Mouse (Mus musculus) forebrain, embryonic 14.5 days (tissue): ENCODE measurements around the gene Dpm3. TPM values are rescaled to one million over a fixed set of nuclear protein-coding genes. Genes with fewer than 3 reads are reported as not detected.
A peak's percentile ranks its signal among the peaks of the same experiment; 100 is the strongest.

ENCODE experiments used
- ATAC-seq: fragments of 200-750 bp; cut with Nextera tagmentation; 2 replicates; pipeline ENCODE4 v1.8.0; 2017; ENCODE audit warnings: mild to moderate bottlenecking, moderate library complexity
- DNase-seq: peaks from one replicate; pipeline ENCODE4 v3.0.0-alpha.2; 2015; ENCODE audit warnings: low spot score
- H3K27ac ChIP-seq: fragments of 300-500 bp; sonication (generic); 2 replicates; pipeline ENCODE4 v1.5.1; 2014; ENCODE audit warnings: low read depth, mild to moderate bottlenecking, control low read depth, low read length, moderate library complexity
- H3K27me3 ChIP-seq: fragments of 300-500 bp; sonication (generic); replicated peaks from 2 replicates; pipeline ENCODE4 v1.6.1; 2014; ENCODE audit warnings: low read length, control low read depth, mixed read lengths; ENCODE audit not compliant: control insufficient read depth, insufficient read depth
- H3K36me3 ChIP-seq: fragments of 300-500 bp; sonication (generic); 2 replicates; pipeline ENCODE4 v1.6.1; 2014; ENCODE audit warnings: low read length, control low read depth; ENCODE audit not compliant: control insufficient read depth, insufficient read depth
- H3K4me1 ChIP-seq: fragments of 300-500 bp; sonication (generic); 2 replicates; pipeline ENCODE4 v1.6.1; 2014; ENCODE audit warnings: antibody characterized with exemption, low read length, control low read depth; ENCODE audit not compliant: control insufficient read depth, insufficient read depth
- H3K4me2 ChIP-seq: fragments of 300-500 bp; sonication (generic); 2 replicates; pipeline ENCODE4 v1.6.1; 2014; ENCODE audit warnings: mild to moderate bottlenecking, control low read depth, low read length
- H3K4me3 ChIP-seq: fragments of 300-500 bp; sonication (generic); 2 replicates; pipeline ENCODE4 v1.5.1; 2014; ENCODE audit warnings: low read depth, low read length, control low read depth
- H3K9ac ChIP-seq: fragments of 300-500 bp; sonication (generic); 2 replicates; pipeline ENCODE4 v1.6.1; 2014; ENCODE audit warnings: mild to moderate bottlenecking, low read length, control low read depth, moderate library complexity
- H3K9me3 ChIP-seq: fragments of 300-500 bp; sonication (generic); replicated peaks from 2 replicates; pipeline ENCODE4 v1.6.1; 2016; ENCODE audit warnings: low read length, control low read depth, mixed read lengths; ENCODE audit not compliant: control insufficient read depth
- WGBS: fragments of 180-500 bp; shearing (Covaris S2); extraction: QIAGEN DNeasy Blood & Tissue Kit; methylation state at CpG from one replicate; pipeline ENCODE4 v1.1.7; 2014; 5-methylcytosine and 5-hydroxymethylcytosine counted together
- polyA plus RNA-seq: library from polyadenylated mRNA; unstranded; fragments of >200 nt; fragmentation: Nextera tagmentation; extraction: Ambion mirVana; gene quantifications from 2 replicates; pipeline ENCODE4 v1.2.1, GENCODE M21; 2014

Dpm3 gene
- polyA plus RNA-seq, 1 experiment from 2014 or later = 112 TPM

GRCm38 (mm10) chr3:89280050-89280605 lies 21.0 kb downstream of the Dpm3 start:
- H3K27me3 ChIP-seq = 0 out of 2 replicates have a peak, but pooled peaks cover 13% of the 10 kb centered on the region
- DNase-seq (peak; percentile 48), ATAC-seq (peak; percentile 30)
- peak overlapping the region; percentile 88 for H3K4me2 ChIP-seq
- peak overlapping the region; percentile 60 for H3K9ac ChIP-seq
- peak overlapping the region; percentile 23; the same call in 1 of the 2 replicates for H3K27ac ChIP-seq
- under 1% methylated on average over 28 of the region's 29 CpGs for WGBS
- H3K9me3 ChIP-seq = no peaks in the 10 kb centered on the region
- no peaks in the 10 kb centered on the region for H3K36me3 ChIP-seq
- peak overlapping the region; percentile 41 for H3K4me3 ChIP-seq
- peaks cover 15% of the 10 kb centered on the region for H3K4me1 ChIP-seq

- peak within 1 kb of the TSS; percentile 88 for H3K4me2 ChIP-seq
- no peaks in the 10 kb centered on the region for H3K36me3 ChIP-seq
- peak within 1 kb of the TSS; percentile 60 for H3K9ac ChIP-seq
- H3K27me3 ChIP-seq = 0 out of 2 replicates have a peak, but pooled peaks cover 13% of the 10 kb centered on the region
- peak within 1 kb of the TSS; percentile 41 for H3K4me3 ChIP-seq
- H3K4me1 ChIP-seq = peaks cover 15% of the 10 kb centered on the region
- H3K9me3 ChIP-seq = no peaks in the 10 kb centered on the region
- peak within 1 kb of the TSS; percentile 65 for H3K27ac ChIP-seq
- peak; percentile 30; the same call in 1 of the 2 replicates for ATAC-seq
- WGBS = under 1% methylated on average over 52 of the region's 52 CpGs
- peak; percentile 61 for DNase-seq
These were observed 21.7 kb downstream of the Dpm3 start, which contains the start of gene Efna1 for GRCm38 (mm10) chr3:89280606-89281511. Gene Efna1, minus strand, starts transcription at chr3:89281142.

GRCm38 (mm10) chr3:89281579-89282290 lies 22.6 kb downstream of the Dpm3 start:
- no peaks in the 10 kb centered on the region for H3K36me3 ChIP-seq
- H3K27me3 ChIP-seq = 0 out of 2 replicates have a peak, but pooled peaks cover 13% of the 10 kb centered on the region
- peaks cover 15% of the 10 kb centered on the region for H3K4me1 ChIP-seq
- H3K4me3 ChIP-seq = peak overlapping the region; percentile 41
- no peaks in the 10 kb centered on the region for H3K9me3 ChIP-seq
- no peak overlapping the region for H3K27ac ChIP-seq
- ATAC-seq = 0 out of 2 replicates have a peak, but pooled peaks have one; percentile 25
- 0 out of 2 replicates have a peak overlapping the region, but pooled peaks have one; percentile 29 for H3K9ac ChIP-seq
- peak overlapping the region; percentile 88 for H3K4me2 ChIP-seq
- peak; percentile 93 for DNase-seq
- WGBS = 11% methylated on average over 20 of the region's 20 CpGs

GRCm38 (mm10) chr3:89282291-89282643 lies 23.1 kb downstream of the Dpm3 start:
- H3K27me3 ChIP-seq = 0 out of 2 replicates have a peak, but pooled peaks cover 9% of the 10 kb centered on the region
- no peak overlapping the region for H3K27ac ChIP-seq
- H3K4me3 ChIP-seq = no peak overlapping the region
- DNase-seq = no peak
- WGBS = 23% methylated on average over 4 of the region's 4 CpGs
- H3K9ac ChIP-seq = peak overlapping the region; percentile 29; the same call in 1 of the 2 replicates
- H3K4me1 ChIP-seq = peaks cover 15% of the 10 kb centered on the region
- ATAC-seq = no peak
- no peaks in the 10 kb centered on the region for H3K36me3 ChIP-seq
- no peaks in the 10 kb centered on the region for H3K9me3 ChIP-seq
- H3K4me2 ChIP-seq = no peak overlapping the region

GRCm38 (mm10) chr3:89284261-89284660 lies 25.1 kb downstream of the Dpm3 start:
- Histone ChIP-seq H3K27me3 (0 out of 2 replicates have a peak, but pooled peaks cover 8% of the 10 kb centered on the region), H3K9ac (no peak overlapping the region), H3K9me3 (no peaks in the 10 kb centered on the region), H3K4me2 (no peak overlapping the region), H3K27ac (no peak overlapping the region), H3K4me1 (peaks cover 15% of the 10 kb centered on the region), H3K4me3 (no peak overlapping the region), H3K36me3 (no peaks in the 10 kb centered on the region)
- ATAC-seq (no peak), DNase-seq (no peak)
- WGBS = 87% methylated on average over 3 of the region's 3 CpGs

GRCm38 (mm10) chr3:89285526-89285925 lies 26.4 kb downstream of the Dpm3 start:
- 49% methylated on average over 2 of the region's 2 CpGs for WGBS
- ATAC-seq (no peak), DNase-seq (no peak)
- no peak overlapping the region for H3K27ac ChIP-seq
- H3K4me1 ChIP-seq = peaks cover 7% of the 10 kb centered on the region
- H3K4me2 ChIP-seq = no peak overlapping the region
- no peak overlapping the region for H3K4me3 ChIP-seq
- H3K27me3 ChIP-seq = 0 out of 2 replicates have a peak, but pooled peaks cover 4% of the 10 kb centered on the region
- no peaks in the 10 kb centered on the region for H3K9me3 ChIP-seq
- H3K9ac ChIP-seq = no peak overlapping the region
- H3K36me3 ChIP-seq = no peaks in the 10 kb centered on the region

- no peaks in the 10 kb centered on the region for H3K27me3 ChIP-seq
- no peak overlapping the region for H3K4me2 ChIP-seq
- H3K4me3 ChIP-seq = no peak overlapping the region
- DNase-seq = no peak
- H3K9ac ChIP-seq = no peak overlapping the region
- ATAC-seq = no peak
- no peak overlapping the region for H3K27ac ChIP-seq
- WGBS = 57% methylated on average over 5 of the region's 5 CpGs
- H3K36me3 ChIP-seq = no peaks in the 10 kb centered on the region
- no peaks in the 10 kb centered on the region for H3K4me1 ChIP-seq
- H3K9me3 ChIP-seq = no peaks in the 10 kb centered on the region
These were observed 28.1 kb downstream of the Dpm3 start for GRCm38 (mm10) chr3:89287286-89287685.

GRCm38 (mm10) chr3:89288503-89288928 lies 29.4 kb downstream of the Dpm3 start:
- no peaks in the 10 kb centered on the region for H3K4me1 ChIP-seq
- WGBS = 63% methylated on average over 7 of the region's 7 CpGs
- no peak overlapping the region for H3K9ac ChIP-seq
- no peak overlapping the region for H3K4me2 ChIP-seq
- no peak overlapping the region for H3K27ac ChIP-seq
- H3K36me3 ChIP-seq = no peaks in the 10 kb centered on the region
- no peak for DNase-seq
- ATAC-seq = no peak
- no peaks in the 10 kb centered on the region for H3K9me3 ChIP-seq
- H3K4me3 ChIP-seq = no peak overlapping the region
- no peaks in the 10 kb centered on the region for H3K27me3 ChIP-seq
